Mouse (Mus musculus) adipocyte (in vitro differentiated cells): ENCODE measurements around the gene Phactr2.

Source experiments
- DNase-seq: peaks from one replicate; pipeline ENCODE4 v3.0.0-alpha.2; 2016; ENCODE audit warnings: low spot score

Gene Phactr2

GRCm38 (mm10) chr10:13448283-13449045, 25.7 kb downstream of the Phactr2 start:
- DNase-seq: no peak

GRCm38 (mm10) chr10:13446791-13447249, 27.4 kb downstream of the Phactr2 start:
- peak; percentile 86 for DNase-seq

GRCm38 (mm10) chr10:13444257-13444656, 30.0 kb downstream of the Phactr2 start:
- no peak for DNase-seq

GRCm38 (mm10) chr10:13443647-13444046, 30.6 kb downstream of the Phactr2 start:
- DNase-seq: no peak

GRCm38 (mm10) chr10:13440292-13440691, 33.9 kb downstream of the Phactr2 start:
- no peak for DNase-seq

- DNase-seq: no peak
Observed at GRCm38 (mm10) chr10:13438118-13438821, 35.9 kb downstream of the Phactr2 start.

GRCm38 (mm10) chr10:13437011-13437410, 37.2 kb downstream of the Phactr2 start:
- no peak for DNase-seq

GRCm38 (mm10) chr10:13433016-13433415, 41.2 kb downstream of the Phactr2 start:
- no peak for DNase-seq

- no peak for DNase-seq
Observed at GRCm38 (mm10) chr10:13431641-13432540, 42.3 kb downstream of the Phactr2 start.

GRCm38 (mm10) chr10:13429766-13430165, 44.4 kb downstream of the Phactr2 start:
- DNase-seq: peak; percentile 70

GRCm38 (mm10) chr10:13429240-13429639, 45.0 kb downstream of the Phactr2 start:
- no peak for DNase-seq

- DNase-seq: no peak
Observed at GRCm38 (mm10) chr10:13428536-13428935, 45.7 kb downstream of the Phactr2 start.

GRCm38 (mm10) chr10:13427599-13427998, 46.6 kb downstream of the Phactr2 start:
- no peak for DNase-seq

- DNase-seq: no peak
Observed at GRCm38 (mm10) chr10:13425198-13425597, 49.0 kb downstream of the Phactr2 start.

- no peak for DNase-seq
Observed at GRCm38 (mm10) chr10:13424508-13424907, 49.7 kb downstream of the Phactr2 start.

GRCm38 (mm10) chr10:13424015-13424414, 50.2 kb downstream of the Phactr2 start:
- DNase-seq: no peak

GRCm38 (mm10) chr10:13422121-13422520, 52.1 kb downstream of the Phactr2 start:
- DNase-seq: no peak

- DNase-seq: no peak
Observed at GRCm38 (mm10) chr10:13419246-13419645, 55.0 kb downstream of the Phactr2 start.

- DNase-seq: no peak
Observed at GRCm38 (mm10) chr10:13415489-13416104, 58.6 kb downstream of the Phactr2 start.

- DNase-seq: no peak
Observed at GRCm38 (mm10) chr10:13412202-13412923, 61.8 kb downstream of the Phactr2 start.

GRCm38 (mm10) chr10:13411056-13411455, 63.2 kb downstream of the Phactr2 start:
- no peak for DNase-seq
